Mouse (Mus musculus): Measurements from ENCODE around the gene Mcm3ap. TPM values are rescaled to one million over a fixed set of nuclear protein-coding genes. Genes with fewer than 3 reads are reported as not detected.

Mcm3ap gene
- total RNA-seq, 4 experiments from 2014 or later = 23.8 to 28.8 (median 25.4) TPM

Other genes with a start within 250 kb of the Mcm3ap start
- 10 to 100 TPM in 2 of 4 experiments, 1 to 10 TPM in 2; 8.6 to 12.9 (median 10.7) TPM for gene Prmt2, start 231.1 kb upstream of the Mcm3ap start, total RNA-seq (2022)
- 1 to 10 TPM in 3 of 4 experiments, under 1 TPM in 1; 0.76 to 1.8 (median 1.8) TPM for gene S100b, start 215.1 kb upstream of the Mcm3ap start, total RNA-seq (2022)
- gene Dip2a, start 123.6 kb upstream of the Mcm3ap start, total RNA-seq (2022) = 1 to 10 TPM; 7.6 to 9.2 (median 8.4) TPM
- gene AC141477.1, start 28.5 kb upstream of the Mcm3ap start, total RNA-seq (2022) = 1 to 10 TPM in 1 of 4 experiments, not detected in 3; 3.1 TPM
- gene Pcnt, start 26.1 kb upstream of the Mcm3ap start, total RNA-seq (2022) = 10 to 100 TPM; 46.5 to 61.5 (median 54.6) TPM
- under 1 TPM in 3 of 4 experiments, not detected in 1; 0.22 to 0.49 (median 0.25) TPM for gene 2610028H24Rik, start 19.8 kb upstream of the Mcm3ap start, total RNA-seq (2022)
- 1 to 10 TPM; 2.9 to 4.0 (median 3.7) TPM for gene Ybey, start 187 bp downstream of the Mcm3ap start, total RNA-seq (2022)
- gene Lss, start 62.7 kb downstream of the Mcm3ap start, total RNA-seq (2022) = 1 to 10 TPM; 4.9 to 9.2 (median 7.7) TPM
- gene Spatc1l, start 93.3 kb downstream of the Mcm3ap start, total RNA-seq (2022) = not detected
- not detected for gene Ftcd, start 106.7 kb downstream of the Mcm3ap start, total RNA-seq (2022)
- 10 to 100 TPM; 27.7 to 45.4 (median 40.4) TPM for gene Col6a2, start 154.7 kb downstream of the Mcm3ap start, total RNA-seq (2022)